Mouse (Mus musculus): ENCODE data around the gene Itpkb. TPM values are rescaled to one million over a fixed set of nuclear protein-coding genes. Genes with fewer than 3 reads are reported as not detected.

The Itpkb gene
- 10 to 100 TPM; 49.6 to 49.7 TPM for total RNA-seq (2023)

DNA sequence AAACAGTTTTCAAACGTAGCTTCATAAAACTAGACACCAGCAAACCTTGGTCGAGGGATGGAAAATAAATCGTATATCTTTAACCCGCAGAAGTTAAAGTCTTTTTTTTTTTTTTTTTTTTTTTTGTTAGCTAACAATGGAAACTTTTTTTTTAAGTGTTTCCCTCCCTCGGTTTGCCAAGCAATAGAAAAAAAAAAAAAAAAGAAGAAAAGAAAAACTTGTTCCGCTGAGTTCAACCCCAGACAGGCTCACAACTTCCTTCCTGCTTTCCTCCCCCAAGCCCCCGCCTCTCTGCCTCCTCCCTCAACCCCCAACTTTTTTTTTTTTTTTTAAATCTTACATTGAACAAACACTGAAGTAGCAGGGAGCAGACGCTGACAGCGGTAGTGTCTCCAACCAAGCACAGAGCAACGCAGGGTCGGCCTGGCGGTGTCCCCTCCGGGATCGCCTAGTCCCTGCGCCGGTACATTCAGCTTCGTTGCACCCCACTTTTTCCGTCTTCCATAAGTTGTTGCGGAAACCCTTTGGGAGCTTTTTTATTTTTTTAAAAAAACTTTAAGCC, at the start of gene Itpkb:
Itpkb (plus strand) TSS at position 341 of the 562 bp plus-strand sequence.

Other genes with a start within 250 kb of the Itpkb start
- 1 to 10 TPM; 3.9 to 4.6 TPM for gene Coq8a, start 130.9 kb upstream of the Itpkb start, total RNA-seq (2023)
- 10 to 100 TPM; 19.2 to 21.1 TPM for gene Psen2, start 67.0 kb upstream of the Itpkb start, total RNA-seq (2023)
- under 1 TPM in 1 of 2 experiments, not detected in 1; 0.07 TPM for gene Stum, start 153.0 kb downstream of the Itpkb start, total RNA-seq (2023)
- gene Parp1, start 238.4 kb downstream of the Itpkb start, total RNA-seq (2023): 10 to 100 TPM; 44.7 to 64.2 TPM

Data from neutrophil, adult 59 days (primary cell).